Mouse (Mus musculus) liver, embryonic 14 days (tissue): ENCODE data around the gene Psmd1. TPM values are rescaled to one million over a fixed set of nuclear protein-coding genes. Genes with fewer than 3 reads are reported as not detected.

Experiments
- polyA plus RNA-seq: library from polyadenylated mRNA; depleted of rRNA; stranded (reverse); fragments of >200 nt; gene quantifications from 2 replicates; pipeline ENCODE4 v1.2.3, GENCODE M21; 2012; rRNA removed

The Psmd1 gene
- 52.4 and 59.2 TPM in 2 replicates for polyA plus RNA-seq

GRCm38 (mm10) chr1:86064271-86064991 lies at the start of gene Psmd1:
Gene Psmd1, plus strand, starts transcription at chr1:86064387.

GRCm38 (mm10) chr1:86016516-86016915 lies 47.7 kb upstream of the Psmd1 start, which contains the start of gene Spata3:
Gene Spata3, plus strand, starts transcription at chr1:86016816.

GRCm38 (mm10) chr1:86045848-86046805 lies 18.1 kb upstream of the Psmd1 start, which contains the start of gene 2810459M11Rik:
Gene 2810459M11Rik, plus strand, starts transcription at chr1:86045863.

GRCm38 (mm10) chr1:86111779-86112178 lies 47.6 kb downstream of the Psmd1 start, which contains the start of gene Htr2b:
Gene Htr2b, minus strand, starts transcription at chr1:86111970.

GRCm38 (mm10) chr1:86133337-86133736 lies 69.2 kb downstream of the Psmd1 start, which contains the start of gene Gm21972:
Gene Gm21972, plus strand, starts transcription at chr1:86133637.

GRCm38 (mm10) chr1:86154133-86154823 lies 90.1 kb downstream of the Psmd1 start, which contains the start of gene Armc9:
Gene Armc9, plus strand, starts transcription at chr1:86154780.

Other genes starting within 250 kb of the Psmd1 start
- 20.8 and 23.7 TPM in 2 replicates for gene Itm2c, start 170.1 kb upstream of the Psmd1 start, polyA plus RNA-seq
- 0.06 and 0.08 TPM in 2 replicates for gene 4933407L21Rik, start 135.9 kb upstream of the Psmd1 start, polyA plus RNA-seq
- 0.05 and 0.07 TPM in 2 replicates for gene Gpr55, start 103.4 kb upstream of the Psmd1 start, polyA plus RNA-seq
- 0.07 and 0.14 TPM in 2 replicates for gene Spata3, start 47.6 kb upstream of the Psmd1 start, polyA plus RNA-seq
- gene 2810459M11Rik, start 18.5 kb upstream of the Psmd1 start, polyA plus RNA-seq, result 9.9 and 12.7 TPM in 2 replicates
- 0.05 TPM in 1 of 2 replicates, not detected in the other for gene Htr2b, start 47.6 kb downstream of the Psmd1 start, polyA plus RNA-seq
- gene Gm21972, start 69.2 kb downstream of the Psmd1 start, polyA plus RNA-seq, result 0.35 TPM in 2 replicates
- 6.0 and 6.7 TPM in 2 replicates for gene Armc9, start 90.4 kb downstream of the Psmd1 start, polyA plus RNA-seq
- 0.94 and 1.0 TPM in 2 replicates for gene B3gnt7, start 238.4 kb downstream of the Psmd1 start, polyA plus RNA-seq